Mouse (Mus musculus) gastrocnemius, adult 2 months (tissue): ENCODE data around the gene Tnks1bp1. TPM values are rescaled to one million over a fixed set of nuclear protein-coding genes. Genes with fewer than 3 reads are reported as not detected.

ENCODE experiments used
- DNase-seq: peaks from one replicate; pipeline ENCODE4 v3.0.0; 2022
- H3K27ac ChIP-seq: fragments of 200-600 bp; 2 replicates; pipeline ENCODE4 v1.8.1; 2022; ENCODE audit warnings: mild to moderate bottlenecking
- H3K4me3 ChIP-seq: fragments of 200-600 bp; 2 replicates; pipeline ENCODE4 v1.8.1; 2022; ENCODE audit warnings: mild to moderate bottlenecking, moderate library complexity
- CTCF ChIP-seq: fragments of 200-600 bp; IDR thresholded peaks from 2 replicates; pipeline ENCODE4 v1.8.1; 2022; ENCODE audit warnings: antibody characterized with exemption, mild to moderate bottlenecking, moderate library complexity
- intact Hi-C: fragments of 180-260 bp; cut with DNase I; formaldehyde crosslinking; loops from one replicate; pipeline ENCODE4 v1.15.1; 2025
- total RNA-seq, 2 experiments: library from RNA; stranded (reverse); gene quantifications; 2 replicates each; pipeline ENCODE4 v1.2.3; 2021

The Tnks1bp1 gene
- total RNA-seq, 2 experiments from 2014 or later = 23.3 to 29.7 TPM

- intact Hi-C loops = no loop called here
- no peak for TF ChIP-seq CTCF
- H3K27ac ChIP-seq = peak overlapping the region; percentile 35
- no peak overlapping the region for H3K4me3 ChIP-seq
- peak; percentile 22 for DNase-seq
Measured at GRCm38 (mm10) chr2:85067903-85068625, 20.2 kb downstream of the Tnks1bp1 start.

GRCm38 (mm10) chr2:85068626-85069025 lies 20.8 kb downstream of the Tnks1bp1 start:
- no peak for TF ChIP-seq CTCF
- Histone ChIP-seq H3K27ac (no peak overlapping the region), H3K4me3 (no peak overlapping the region)
- intact Hi-C loops = no loop called here
- peak; percentile 11 for DNase-seq

GRCm38 (mm10) chr2:85070086-85070485 lies 22.3 kb downstream of the Tnks1bp1 start:
- Histone ChIP-seq H3K27ac (no peak overlapping the region), H3K4me3 (no peak overlapping the region)
- no peak for TF ChIP-seq CTCF
- peak; percentile 24 for DNase-seq
- intact Hi-C loops = no loop called here

DNA sequence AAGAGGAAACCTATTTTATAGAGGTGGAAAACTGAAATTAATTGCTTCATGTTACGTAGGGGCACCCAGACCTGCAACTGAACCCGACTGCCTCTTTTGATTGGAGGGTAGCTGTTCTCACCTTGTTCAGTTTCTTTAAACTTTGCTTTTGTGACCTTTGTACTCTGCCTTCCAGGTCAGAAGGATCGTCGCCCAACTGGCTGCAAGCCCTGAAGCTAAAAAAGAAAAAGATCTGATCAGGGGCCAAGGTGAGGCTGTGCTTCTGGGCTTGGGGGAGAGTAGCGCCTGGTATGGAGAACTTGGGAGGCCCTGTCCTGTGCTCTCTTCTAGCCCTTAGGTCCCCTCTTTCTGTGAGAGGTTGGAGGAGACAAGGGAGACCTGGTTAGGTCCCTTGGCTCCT lies 24.1 kb downstream of the Tnks1bp1 start:
- peak; percentile 45 for DNase-seq
- TF ChIP-seq CTCF = no peak
- intact Hi-C loops = no loop called here

GRCm38 (mm10) chr2:85073751-85074150 lies 25.9 kb downstream of the Tnks1bp1 start:
- Histone ChIP-seq H3K4me3 (no peak overlapping the region), H3K27ac (no peak overlapping the region)
- no peak for TF ChIP-seq CTCF
- intact Hi-C loops = no loop called here
- no peak for DNase-seq

More for the DNA sequence above, 24.1 kb downstream of the Tnks1bp1 start:
- Histone ChIP-seq H3K4me3 (no peak overlapping the region), H3K27ac (no peak overlapping the region)

GRCm38 (mm10) chr2:85088716-85089646 lies 41.2 kb downstream of the Tnks1bp1 start:
- TF ChIP-seq CTCF = no peak
- DNase-seq = peak; percentile 30
- intact Hi-C loops = no loop called here
- Histone ChIP-seq H3K4me3 (no peak overlapping the region), H3K27ac (no peak overlapping the region)

GRCm38 (mm10) chr2:85091325-85091724 lies 43.5 kb downstream of the Tnks1bp1 start:
- no peak overlapping the region for H3K4me3 ChIP-seq
- TF ChIP-seq CTCF = no peak
- intact Hi-C loops = no loop called here

GRCm38 (mm10) chr2:85093376-85093775 lies 45.6 kb downstream of the Tnks1bp1 start:
- no peak for TF ChIP-seq CTCF
- Histone ChIP-seq H3K4me3 (no peak overlapping the region), H3K27ac (no peak overlapping the region)
- DNase-seq = no peak
- intact Hi-C loops = no loop called here

More at GRCm38 (mm10) chr2:85091325-85091724, 43.5 kb downstream of the Tnks1bp1 start:
- no peak for DNase-seq
- no peak overlapping the region for H3K27ac ChIP-seq

- Histone ChIP-seq H3K27ac (no peak overlapping the region), H3K4me3 (no peak overlapping the region)
- no peak for DNase-seq
- intact Hi-C loops = no loop called here
- no peak for TF ChIP-seq CTCF
Measured at GRCm38 (mm10) chr2:85095906-85096305, 48.1 kb downstream of the Tnks1bp1 start.

GRCm38 (mm10) chr2:85098014-85098413 lies 50.2 kb downstream of the Tnks1bp1 start:
- Histone ChIP-seq H3K4me3 (no peak overlapping the region), H3K27ac (peak overlapping the region; percentile 85; the same call in 1 of the 2 replicates)
- DNase-seq = no peak
- no peak for TF ChIP-seq CTCF
- intact Hi-C loops = no loop called here

GRCm38 (mm10) chr2:85098824-85099511 lies 51.1 kb downstream of the Tnks1bp1 start:
- intact Hi-C loops = no loop called here
- TF ChIP-seq CTCF = no peak
- H3K4me3 ChIP-seq = peak overlapping the region; percentile 55
- DNase-seq = peak; percentile 73
- H3K27ac ChIP-seq = peak overlapping the region; percentile 85

- DNase-seq = no peak
- Histone ChIP-seq H3K27ac (no peak overlapping the region), H3K4me3 (no peak overlapping the region)
- intact Hi-C loops = no loop called here
- no peak for TF ChIP-seq CTCF
Measured at GRCm38 (mm10) chr2:85103201-85103600, 55.4 kb downstream of the Tnks1bp1 start.
